Mouse (Mus musculus) T-cell, adult 66 days (primary cell): Measurements from ENCODE around the gene Cmtm2b. TPM values are rescaled to one million over a fixed set of nuclear protein-coding genes. Genes with fewer than 3 reads are reported as not detected.

ENCODE experiments used
- total RNA-seq, 2 experiments: library from RNA; stranded (reverse); gene quantifications; 3 replicates in 1 of 2; 4 replicates in 1 of 2; pipeline ENCODE4 v1.2.4; 2023

The Cmtm2b gene
- not detected for total RNA-seq

GRCm38 (mm10) chr8:104321930-104322329 lies at the start of gene Cmtm2b:
TSS of gene Cmtm2b (plus strand) at chr8:104322230.

GRCm38 (mm10) chr8:104293081-104293480 lies 28.9 kb upstream of the Cmtm2b start, which contains the start of gene Cmtm2a:
TSS of gene Cmtm2a (minus strand) at chr8:104293181.

GRCm38 (mm10) chr8:104309441-104310155 lies 12.4 kb upstream of the Cmtm2b start, which contains the start of the genes Gm45711 and Cmtm1:
TSS of gene Gm45711 (minus strand) at chr8:104310081.
TSS of gene Cmtm1 (minus strand) at chr8:104310145.

GRCm38 (mm10) chr8:104321267-104321666 lies 763 bp upstream of the Cmtm2b start, which contains the start of gene Gm11020:
TSS of gene Gm11020 (plus strand) at chr8:104321567.

GRCm38 (mm10) chr8:104339229-104339982 lies 17.4 kb downstream of the Cmtm2b start, which contains the start of gene Cmtm3:
TSS of gene Cmtm3 (plus strand) at chr8:104339410.

Other genes with a start within 250 kb of the Cmtm2b start
- gene Cdh5, start 220.6 kb upstream of the Cmtm2b start, total RNA-seq, result under 1 TPM; 0.50 to 0.76 TPM
- not detected for gene Bean1, start 151.8 kb upstream of the Cmtm2b start, total RNA-seq
- gene Tk2, start 73.7 kb upstream of the Cmtm2b start, total RNA-seq, result 10 to 100 TPM; 55.4 to 56.7 TPM
- 10 to 100 TPM; 52.9 to 58.0 TPM for gene Cklf, start 71.4 kb upstream of the Cmtm2b start, total RNA-seq
- not detected for gene Cmtm2a, start 29.0 kb upstream of the Cmtm2b start, total RNA-seq
- not detected for gene Gm45711, start 12.1 kb upstream of the Cmtm2b start, total RNA-seq
- gene Cmtm1, start 12.1 kb upstream of the Cmtm2b start, total RNA-seq, result not detected
- not detected for gene Gm11020, start 663 bp upstream of the Cmtm2b start, total RNA-seq
- gene Cmtm3, start 17.2 kb downstream of the Cmtm2b start, total RNA-seq, result 10 to 100 TPM; 11.5 to 13.9 TPM
- gene Cmtm4, start 73.6 kb downstream of the Cmtm2b start, total RNA-seq, result 1 to 10 TPM; 3.3 to 4.2 TPM
- 10 to 100 TPM; 78.1 to 79.6 TPM for gene Dync1li2, start 120.8 kb downstream of the Cmtm2b start, total RNA-seq
- under 1 TPM in 1 of 2 experiments, not detected in 1; 0.26 TPM for gene Terb1, start 187.7 kb downstream of the Cmtm2b start, total RNA-seq
- 10 to 100 TPM; 43.6 to 51.3 TPM for gene Nae1, start 212.4 kb downstream of the Cmtm2b start, total RNA-seq
- gene Car7, start 212.5 kb downstream of the Cmtm2b start, total RNA-seq, result 1 to 10 TPM; 2.5 to 3.0 TPM